Mouse (Mus musculus): Measurements from ENCODE around the gene Tmem14a. TPM values are rescaled to one million over a fixed set of nuclear protein-coding genes. Genes with fewer than 3 reads are reported as not detected.
A peak's percentile ranks its signal among the peaks of the same experiment; 100 is the strongest.
"Not testable (repeated sequence)": the region's sequence is repeated elsewhere in the genome, so short reads cannot be mapped to it uniquely, and the experiment has no call there.

Gene Tmem14a
- polyA plus RNA-seq (2016; fragmentation: Nextera tagmentation; extraction: Ambion mirVana) = 4.2 and 4.9 TPM in 2 replicates

DNA sequence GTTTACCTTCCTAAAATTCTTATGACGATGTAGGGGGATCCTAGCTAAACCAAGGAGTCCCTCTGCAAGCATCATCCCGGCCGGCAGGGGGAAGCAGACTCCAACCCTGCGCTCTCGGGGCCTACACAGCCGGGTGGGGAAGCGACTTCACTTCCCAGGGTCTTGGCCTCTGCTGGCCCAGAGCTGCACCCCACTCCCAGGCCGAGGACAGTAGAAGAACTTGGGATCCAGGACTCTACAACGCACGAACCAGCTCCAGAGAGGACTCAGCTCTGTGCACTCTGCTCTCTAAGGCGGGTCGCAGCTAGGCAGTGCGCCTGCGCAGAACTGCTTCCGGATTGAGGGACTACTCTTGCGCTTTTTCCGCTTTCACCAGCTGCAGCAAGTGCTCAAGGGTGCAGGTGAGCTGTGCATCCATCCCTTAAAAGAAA is at the start of gene Tmem14a:
Tmem14a (plus strand) TSS at position 87 of the 431 bp plus-strand sequence.
- H3K36me3 ChIP-seq = no peaks in the 10 kb centered on the region
- H3K4me1 ChIP-seq = peaks cover 7% of the 10 kb centered on the region
- under 1% methylated on average over 17 of the region's 17 CpGs for WGBS (ENCODE audit: insufficient replicate concordance)
- H3K4me2 ChIP-seq = peak within 1 kb of the TSS; percentile 77
- no peaks in the 10 kb centered on the region for H3K27me3 ChIP-seq (replicated peaks)
- no peaks in the 10 kb centered on the region for H3K9me3 ChIP-seq (replicated peaks)
- peak within 1 kb of the TSS; percentile 73 for H3K9ac ChIP-seq
- peak within 1 kb of the TSS; percentile 67 for H3K27ac ChIP-seq
- peak within 1 kb of the TSS; percentile 66 for H3K4me3 ChIP-seq
- peak; percentile 88 for ATAC-seq

DNA sequence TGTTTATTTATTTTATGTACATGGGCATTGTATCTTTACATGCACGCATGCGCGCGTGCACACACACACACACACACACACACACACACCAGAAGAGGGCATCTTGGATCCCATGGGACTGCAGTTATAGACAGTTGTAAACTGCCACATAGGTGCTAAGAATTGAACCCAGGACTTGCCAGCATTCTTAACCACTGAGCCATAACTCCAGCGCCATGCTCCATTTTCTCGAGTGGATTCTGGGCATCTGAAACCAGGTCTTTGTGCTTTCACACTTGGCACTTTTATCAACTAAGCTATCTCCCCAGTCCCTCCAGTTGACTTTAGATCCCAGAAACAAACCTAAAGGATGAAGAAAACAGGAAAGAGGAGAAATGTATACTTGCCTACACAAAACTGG is 33.2 kb upstream of the Tmem14a start:
- Histone ChIP-seq H3K9me3 (replicated peaks) (no peaks in the 10 kb centered on the region), H3K9ac (no peak overlapping the region), H3K4me3 (no peak overlapping the region), H3K27me3 (replicated peaks) (no peaks in the 10 kb centered on the region), H3K4me2 (no peak overlapping the region), H3K36me3 (no peaks in the 10 kb centered on the region), H3K27ac (no peak overlapping the region), H3K4me1 (no peaks in the 10 kb centered on the region)
- 87% methylated on average over 6 of the region's 6 CpGs for WGBS (ENCODE audit: insufficient replicate concordance)
- ATAC-seq = no peak

DNA sequence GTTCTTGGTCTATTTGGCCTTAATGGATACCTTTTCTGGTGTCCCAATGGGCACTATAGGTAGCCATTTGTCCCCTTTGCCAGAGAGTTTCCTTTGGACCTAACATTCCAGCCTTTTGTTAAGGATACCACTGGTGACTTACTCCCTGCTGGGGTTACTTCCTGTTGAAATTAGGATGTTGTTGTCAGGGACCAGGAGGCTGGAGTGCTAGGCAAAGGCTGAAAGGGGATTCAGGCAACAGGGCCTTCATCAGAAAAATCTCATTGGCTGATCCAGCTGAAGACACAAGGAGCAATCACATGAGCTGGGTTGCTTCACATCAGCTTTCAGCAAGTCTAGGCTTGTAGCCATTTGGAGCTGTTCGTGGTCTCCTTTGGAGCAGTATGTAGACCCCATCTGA is 12.1 kb upstream of the Tmem14a start:
- 78% methylated on average over 1 of the region's 1 CpGs for whole genome bisulfite sequencing (ENCODE audit: insufficient replicate concordance)
- H3K9me3 ChIP-seq (replicated peaks) = no peaks in the 10 kb centered on the region
- no peak overlapping the region for H3K4me2 ChIP-seq
- H3K36me3 ChIP-seq = no peaks in the 10 kb centered on the region
- H3K27ac ChIP-seq = no peak overlapping the region
- no peak overlapping the region for H3K4me3 ChIP-seq
- H3K9ac ChIP-seq = no peak overlapping the region
- no peaks in the 10 kb centered on the region for H3K4me1 ChIP-seq
- H3K27me3 ChIP-seq (replicated peaks) = no peaks in the 10 kb centered on the region
- ATAC-seq = no peak

DNA sequence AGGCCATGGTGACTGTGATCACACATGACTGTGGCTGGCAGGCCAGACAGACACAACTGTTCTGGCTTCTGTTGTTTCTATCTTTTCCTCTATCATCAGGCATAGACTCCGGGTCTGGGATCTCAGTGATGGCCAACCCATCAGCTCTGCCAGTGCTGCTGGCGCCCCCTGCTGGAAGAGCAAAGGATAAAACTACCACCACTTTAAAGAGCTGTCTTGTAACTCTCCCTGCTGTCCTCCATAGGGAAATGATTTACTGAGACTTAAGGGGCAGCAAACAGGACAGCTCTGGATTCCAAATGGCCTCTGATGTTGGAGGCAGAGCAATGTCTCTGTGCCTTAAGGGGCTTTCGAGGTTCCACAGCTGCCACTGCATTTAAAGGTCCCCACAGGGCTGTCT is 4.8 kb upstream of the Tmem14a start:
- not testable (repeated sequence) for H3K4me1 ChIP-seq; H3K4me2 ChIP-seq; H3K36me3 ChIP-seq; H3K4me3 ChIP-seq; ATAC-seq; H3K9ac ChIP-seq; H3K9me3 ChIP-seq (replicated peaks); H3K27me3 ChIP-seq (replicated peaks); H3K27ac ChIP-seq
- WGBS (ENCODE audit: insufficient replicate concordance) = 19% methylated on average over 3 of the region's 3 CpGs

DNA sequence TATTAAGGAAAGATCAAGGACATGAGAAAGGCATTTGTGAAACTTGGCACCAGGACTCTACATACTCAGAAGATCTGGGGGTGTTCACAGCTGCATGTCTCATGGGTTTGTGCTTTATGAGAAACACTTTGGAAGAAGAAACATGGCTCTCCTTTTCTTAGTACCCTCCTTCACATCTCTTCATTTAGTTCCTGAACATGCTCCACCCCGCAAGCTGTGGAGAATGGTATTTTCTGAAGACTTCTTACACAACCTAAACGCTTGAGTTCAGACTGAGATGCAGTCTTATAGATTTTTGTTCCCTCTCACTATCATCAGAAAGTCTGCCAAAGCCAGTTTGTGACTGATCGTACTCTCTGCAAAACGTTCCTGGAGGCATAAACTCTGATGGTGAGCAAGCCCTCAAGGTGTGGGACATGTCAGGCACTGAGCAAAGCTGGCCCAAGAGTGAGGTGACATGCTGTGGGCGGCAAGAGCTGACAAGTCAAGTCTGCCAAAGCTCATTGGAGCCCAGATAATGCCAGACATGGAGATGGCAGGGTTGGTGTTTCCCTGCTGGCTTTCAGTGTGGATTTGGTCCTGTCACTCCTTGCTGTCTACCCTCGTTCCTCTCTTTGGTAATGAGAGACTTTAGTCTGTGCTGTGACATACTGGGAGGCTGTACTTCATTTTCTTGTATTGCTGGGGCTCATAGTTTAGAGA is 4.2 kb upstream of the Tmem14a start:
- H3K4me2 ChIP-seq; H3K4me3 ChIP-seq; H3K27me3 ChIP-seq (replicated peaks); H3K36me3 ChIP-seq; H3K9ac ChIP-seq; H3K4me1 ChIP-seq; ATAC-seq; H3K27ac ChIP-seq; H3K9me3 ChIP-seq (replicated peaks): not testable (repeated sequence)
- WGBS (ENCODE audit: insufficient replicate concordance) = 58% methylated on average over 6 of the region's 6 CpGs

DNA sequence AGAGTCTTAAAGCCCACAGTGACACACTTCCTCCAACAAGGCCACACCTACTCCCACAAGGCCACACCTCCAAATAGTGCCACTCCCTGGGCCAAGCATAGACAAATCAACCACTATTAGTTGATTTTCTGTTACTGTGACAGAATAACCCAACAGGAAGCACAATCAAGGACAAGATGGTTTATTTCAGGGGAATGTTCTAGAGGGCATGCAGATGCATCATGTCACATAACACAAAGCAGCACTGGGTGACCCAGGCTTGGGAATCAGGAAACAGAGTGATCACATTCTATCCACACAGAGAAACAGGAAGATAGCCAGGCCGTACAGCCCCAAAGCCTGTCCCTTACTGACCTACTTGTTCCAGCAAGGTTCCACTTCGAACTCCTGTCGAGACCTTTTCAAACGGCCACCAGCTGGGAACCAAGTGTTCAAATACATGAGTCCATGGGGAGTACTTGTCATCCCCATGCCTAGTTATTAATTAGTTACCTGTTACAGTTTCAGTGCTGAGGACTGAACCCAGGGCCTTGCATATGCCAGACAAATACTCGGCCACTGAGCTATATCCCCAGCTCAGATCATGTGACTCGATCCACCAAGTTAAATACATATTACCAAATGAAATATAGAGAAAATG is 9.5 kb downstream of the Tmem14a start:
- H3K4me3 ChIP-seq = no peak overlapping the region
- no peak overlapping the region for H3K4me2 ChIP-seq
- H3K4me1 ChIP-seq = no peaks in the 10 kb centered on the region
- H3K9me3 ChIP-seq (replicated peaks) = no peaks in the 10 kb centered on the region
- H3K27ac ChIP-seq = no peak overlapping the region
- WGBS (ENCODE audit: insufficient replicate concordance) = 82% methylated on average over 6 of the region's 6 CpGs
- ATAC-seq = no peak
- H3K9ac ChIP-seq = no peak overlapping the region
- H3K27me3 ChIP-seq (replicated peaks) = no peaks in the 10 kb centered on the region
- H3K36me3 ChIP-seq = no peaks in the 10 kb centered on the region

DNA sequence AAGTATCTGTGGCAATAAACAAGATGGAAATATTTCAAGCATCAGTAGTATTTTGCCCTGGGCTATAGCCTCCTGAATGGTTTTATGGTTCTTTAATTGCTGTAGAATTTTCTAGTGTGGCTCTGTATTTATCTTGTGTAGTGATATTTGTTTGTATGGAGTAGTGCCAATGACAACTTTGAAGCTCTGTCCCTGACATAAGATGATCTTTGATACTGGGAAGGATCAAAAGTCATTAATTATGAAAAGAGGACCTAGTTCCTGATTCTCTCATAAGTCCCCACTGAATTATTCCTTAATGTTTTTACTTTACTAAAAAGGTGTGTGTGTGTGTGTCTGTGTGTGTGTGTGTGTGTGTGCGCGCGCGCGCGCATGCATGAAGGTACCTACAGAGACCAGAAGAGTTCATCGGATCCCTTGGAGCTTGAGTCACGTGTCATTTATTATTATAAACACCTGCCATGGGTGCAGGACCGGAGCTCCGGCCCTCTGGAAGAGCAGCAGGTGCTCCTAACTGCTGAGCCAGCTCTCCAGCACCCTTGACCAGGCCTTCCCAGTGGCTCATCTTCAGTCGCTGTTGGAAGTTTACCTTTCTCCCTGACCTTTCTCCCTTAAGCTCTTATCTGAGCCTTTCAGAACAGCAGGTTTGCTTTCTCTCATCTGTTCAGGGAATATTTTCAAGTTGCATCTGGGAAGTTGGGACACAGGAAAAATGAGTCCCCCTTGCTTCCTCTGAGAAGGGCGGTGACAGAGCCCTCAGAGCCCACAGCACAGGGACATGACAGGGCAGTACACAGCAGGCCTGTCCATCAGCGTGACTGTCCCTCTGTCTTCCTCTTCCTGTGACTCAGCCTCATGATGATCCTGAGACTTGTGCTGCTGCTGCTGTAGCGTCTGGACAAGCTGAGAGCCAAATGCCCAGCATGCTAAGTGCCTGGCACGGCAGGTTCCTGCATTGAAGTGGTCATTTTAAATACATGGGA is 10.7 kb downstream of the Tmem14a start:
- WGBS (ENCODE audit: insufficient replicate concordance) = 71% methylated on average over 15 of the region's 15 CpGs
- not testable (repeated sequence) for H3K4me3 ChIP-seq; H3K4me1 ChIP-seq; H3K9me3 ChIP-seq (replicated peaks); H3K36me3 ChIP-seq; H3K27me3 ChIP-seq (replicated peaks); H3K27ac ChIP-seq; H3K9ac ChIP-seq; ATAC-seq; H3K4me2 ChIP-seq

DNA sequence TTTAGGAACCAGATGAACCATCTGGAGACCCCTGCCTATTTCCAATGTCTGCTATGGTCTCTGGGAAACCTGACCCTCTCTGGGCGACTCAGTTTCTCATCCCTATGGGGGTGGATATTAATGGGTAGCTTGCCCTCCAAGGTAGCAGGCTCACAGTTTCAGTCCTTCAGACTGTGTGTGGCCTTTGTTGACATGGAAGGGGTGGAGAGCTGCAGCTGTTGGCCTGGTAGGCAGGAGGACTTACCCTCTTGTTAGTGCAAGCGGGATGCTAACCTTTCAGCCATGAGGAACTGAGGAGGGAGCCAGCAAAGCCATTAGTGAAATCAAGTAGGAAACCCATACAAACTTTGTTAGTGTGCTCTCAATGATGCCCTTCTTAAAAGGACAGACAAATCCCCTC is 12.0 kb downstream of the Tmem14a start:
- Histone ChIP-seq H3K36me3 (no peaks in the 10 kb centered on the region), H3K9ac (no peak overlapping the region), H3K4me1 (no peaks in the 10 kb centered on the region), H3K4me2 (no peak overlapping the region), H3K4me3 (no peak overlapping the region), H3K27ac (no peak overlapping the region), H3K27me3 (replicated peaks) (no peaks in the 10 kb centered on the region), H3K9me3 (replicated peaks) (no peaks in the 10 kb centered on the region)
- ATAC-seq = no peak
- WGBS (ENCODE audit: insufficient replicate concordance) = 66% methylated on average over 2 of the region's 2 CpGs

DNA sequence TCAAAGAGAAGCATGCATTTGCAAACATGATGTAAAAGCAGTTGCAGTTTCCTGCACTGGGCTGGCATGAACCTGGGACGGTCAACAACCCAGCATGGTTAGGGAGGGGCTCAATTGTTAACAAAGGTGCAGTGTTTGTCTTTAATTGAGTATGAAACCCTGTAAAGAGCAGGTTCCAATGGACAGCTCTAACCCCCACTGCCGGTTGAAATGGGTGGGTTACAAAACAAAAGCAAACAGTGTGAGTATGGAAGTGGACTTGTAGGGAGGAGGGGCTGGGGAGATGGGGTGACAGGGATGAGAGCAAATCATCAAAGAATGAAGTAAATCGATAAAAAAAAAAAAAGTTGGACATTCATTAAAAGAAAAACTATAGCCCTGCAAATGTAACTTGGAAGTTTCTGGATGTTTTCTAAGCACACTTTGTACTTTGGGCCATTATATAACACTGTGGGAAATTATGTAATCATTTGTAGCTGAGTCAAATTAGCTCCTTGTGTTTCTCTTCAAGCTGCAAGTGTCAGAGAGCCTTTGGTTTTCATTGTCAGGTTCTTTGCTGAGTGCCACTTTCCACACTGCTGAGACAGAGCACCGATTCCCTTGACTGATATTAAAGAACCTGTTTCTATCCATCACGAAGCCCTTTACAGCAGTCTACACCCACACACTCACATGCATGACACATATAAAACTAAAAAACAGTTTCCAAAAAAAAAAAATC is 13.5 kb downstream of the Tmem14a start:
- Histone ChIP-seq H3K9me3 (replicated peaks) (no peaks in the 10 kb centered on the region), H3K4me2 (no peak overlapping the region), H3K27ac (no peak overlapping the region), H3K4me3 (no peak overlapping the region), H3K4me1 (no peaks in the 10 kb centered on the region), H3K9ac (no peak overlapping the region), H3K27me3 (replicated peaks) (no peaks in the 10 kb centered on the region), H3K36me3 (no peaks in the 10 kb centered on the region)
- peak; percentile 61 for ATAC-seq
- WGBS (ENCODE audit: insufficient replicate concordance) = 64% methylated on average over 5 of the region's 5 CpGs

DNA sequence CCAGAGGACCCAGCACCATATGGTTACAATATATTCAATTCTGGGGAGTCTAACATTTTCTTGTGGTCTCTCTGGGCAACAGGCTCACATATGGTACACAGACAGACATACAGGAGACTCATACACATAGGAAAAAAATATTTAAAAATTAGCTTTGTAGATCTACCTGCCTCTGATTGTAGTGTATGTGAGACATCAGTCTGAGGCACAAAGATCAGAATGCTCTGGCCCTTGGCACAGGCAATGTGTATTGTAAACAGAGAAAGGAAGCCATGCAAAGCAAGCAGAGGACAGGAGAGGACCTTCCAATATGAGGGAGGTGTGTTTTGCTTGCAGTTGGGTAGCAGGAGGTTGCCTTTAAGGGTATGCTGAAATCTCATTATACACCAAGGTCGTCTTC is 14.1 kb downstream of the Tmem14a start:
- no peak overlapping the region for H3K4me2 ChIP-seq
- H3K36me3 ChIP-seq = no peaks in the 10 kb centered on the region
- no peak overlapping the region for H3K4me3 ChIP-seq
- no peak overlapping the region for H3K9ac ChIP-seq
- no peaks in the 10 kb centered on the region for H3K9me3 ChIP-seq (replicated peaks)
- no peak overlapping the region for H3K27ac ChIP-seq
- WGBS (ENCODE audit: insufficient replicate concordance) = 56% methylated on average over 1 of the region's 1 CpGs
- no peak for ATAC-seq
- no peaks in the 10 kb centered on the region for H3K4me1 ChIP-seq
- no peaks in the 10 kb centered on the region for H3K27me3 ChIP-seq (replicated peaks)

DNA sequence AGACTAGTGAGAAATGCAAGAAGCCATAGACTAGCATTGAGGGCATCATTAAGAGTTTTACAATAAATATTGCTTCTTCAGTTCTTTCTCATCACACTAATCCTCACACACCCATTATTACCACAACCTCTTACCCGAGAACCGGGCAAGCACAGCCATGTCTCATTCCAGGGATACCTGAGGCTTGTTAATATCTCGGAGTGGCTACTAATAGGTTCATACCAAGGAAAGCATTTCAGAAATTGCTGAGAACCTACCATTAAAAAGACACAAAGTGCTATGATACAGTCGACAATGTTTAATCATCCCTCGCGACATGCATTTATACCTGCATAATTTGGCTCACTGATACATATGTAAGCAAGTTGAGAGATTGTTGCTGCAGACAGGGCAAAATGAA is 17.0 kb downstream of the Tmem14a start:
- ATAC-seq = no peak
- H3K9me3 ChIP-seq (replicated peaks) = no peaks in the 10 kb centered on the region
- no peak overlapping the region for H3K4me3 ChIP-seq
- no peaks in the 10 kb centered on the region for H3K36me3 ChIP-seq
- WGBS (ENCODE audit: insufficient replicate concordance) = 78% methylated on average over 6 of the region's 6 CpGs
- H3K9ac ChIP-seq = no peak overlapping the region
- no peak overlapping the region for H3K4me2 ChIP-seq
- no peak overlapping the region for H3K27ac ChIP-seq
- no peaks in the 10 kb centered on the region for H3K27me3 ChIP-seq (replicated peaks)
- H3K4me1 ChIP-seq = peaks cover 6% of the 10 kb centered on the region
